Mouse (Mus musculus): ENCODE measurements at regions not wholly inside any gene's neighbourhood (a gene's known extent, or its start where the extent isn't known, plus 50 kb on each side); places are given as distances from the start of the nearest gene placed in this dataset.

- ATAC-seq (ENCODE audit: low read depth): peak; percentile 43; the same call in 1 of the 2 replicates
These were observed 321.2 kb upstream of the Map3k7 start for GRCm38 (mm10) chr4:31642593-31643290.

DNA sequence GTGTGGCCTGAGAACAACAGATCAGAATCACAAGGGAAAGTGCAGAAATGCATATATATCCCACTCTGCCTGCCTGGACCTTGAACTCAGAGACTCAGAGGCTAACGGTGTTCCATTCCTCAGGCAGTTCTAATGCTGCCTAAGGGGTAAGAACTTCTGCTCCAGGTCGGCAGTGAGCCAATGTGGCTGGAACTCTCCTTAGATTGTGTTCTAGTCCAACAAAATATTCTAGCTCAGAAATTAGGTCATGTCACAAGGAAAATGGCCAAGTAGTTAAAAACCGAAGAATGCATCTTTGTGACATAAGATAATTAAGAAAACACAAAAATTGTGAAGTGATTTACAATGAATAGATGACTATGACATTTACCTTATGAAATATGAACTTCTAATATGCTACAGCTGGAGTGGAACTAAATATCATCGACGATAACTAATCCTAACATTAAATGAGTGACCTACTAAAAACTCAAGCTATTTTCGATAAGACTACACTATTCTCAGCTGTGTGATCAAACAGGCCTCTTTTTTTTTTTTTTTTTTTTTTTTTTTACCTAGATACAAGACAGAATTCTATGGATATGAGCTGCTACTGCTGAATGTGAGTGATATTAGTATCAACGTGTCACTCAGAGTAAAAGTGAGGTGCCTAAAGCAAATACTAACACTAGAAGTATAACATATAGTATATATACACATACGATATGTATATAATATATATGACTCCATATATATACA is 315.1 kb upstream of the Map3k7 start:
- Histone ChIP-seq H3K9me3 (ENCODE audit: control insufficient read depth, low read length) (no peaks in the 10 kb centered on the region), H3K27ac (ENCODE audit: low read length) (no peak overlapping the region), H3K36me3 (ENCODE audit: control insufficient read depth, insufficient read depth, low read length) (no peaks in the 10 kb centered on the region), H3K27me3 (ENCODE audit: control insufficient read depth, insufficient read depth, low read depth, low read length) (no peaks in the 10 kb centered on the region), H3K4me2 (ENCODE audit: low read depth, low read length) (no peak overlapping the region), H3K4me3 (ENCODE audit: low read length) (no peak overlapping the region), H3K4me1 (replicated peaks; ENCODE audit: control insufficient read depth, insufficient read depth, low read length) (no peaks in the 10 kb centered on the region), H3K9ac (ENCODE audit: low read length) (no peak overlapping the region)
- no peak for ATAC-seq (ENCODE audit: low read depth)
- WGBS: 72% methylated on average over 8 of the region's 8 CpGs

More at GRCm38 (mm10) chr4:31642593-31643290, 321.2 kb upstream of the Map3k7 start:
- H3K36me3 ChIP-seq (ENCODE audit: control insufficient read depth, insufficient read depth, low read length): no peaks in the 10 kb centered on the region
- H3K4me1 ChIP-seq (replicated peaks; ENCODE audit: control insufficient read depth, insufficient read depth, low read length): 0 out of 2 replicates have a peak, but pooled peaks cover 5% of the 10 kb centered on the region
- H3K9ac ChIP-seq (ENCODE audit: low read length): no peak overlapping the region
- no peaks in the 10 kb centered on the region for H3K9me3 ChIP-seq (ENCODE audit: control insufficient read depth, low read length)
- no peak overlapping the region for H3K27ac ChIP-seq (ENCODE audit: low read length)
- WGBS: 40% methylated on average over 10 of the region's 10 CpGs
- no peaks in the 10 kb centered on the region for H3K27me3 ChIP-seq (ENCODE audit: control insufficient read depth, insufficient read depth, low read depth, low read length)
- H3K4me3 ChIP-seq (ENCODE audit: low read length): no peak overlapping the region
- H3K4me2 ChIP-seq (ENCODE audit: low read depth, low read length): peak overlapping the region; percentile 29; the same call in 1 of the 2 replicates

DNA sequence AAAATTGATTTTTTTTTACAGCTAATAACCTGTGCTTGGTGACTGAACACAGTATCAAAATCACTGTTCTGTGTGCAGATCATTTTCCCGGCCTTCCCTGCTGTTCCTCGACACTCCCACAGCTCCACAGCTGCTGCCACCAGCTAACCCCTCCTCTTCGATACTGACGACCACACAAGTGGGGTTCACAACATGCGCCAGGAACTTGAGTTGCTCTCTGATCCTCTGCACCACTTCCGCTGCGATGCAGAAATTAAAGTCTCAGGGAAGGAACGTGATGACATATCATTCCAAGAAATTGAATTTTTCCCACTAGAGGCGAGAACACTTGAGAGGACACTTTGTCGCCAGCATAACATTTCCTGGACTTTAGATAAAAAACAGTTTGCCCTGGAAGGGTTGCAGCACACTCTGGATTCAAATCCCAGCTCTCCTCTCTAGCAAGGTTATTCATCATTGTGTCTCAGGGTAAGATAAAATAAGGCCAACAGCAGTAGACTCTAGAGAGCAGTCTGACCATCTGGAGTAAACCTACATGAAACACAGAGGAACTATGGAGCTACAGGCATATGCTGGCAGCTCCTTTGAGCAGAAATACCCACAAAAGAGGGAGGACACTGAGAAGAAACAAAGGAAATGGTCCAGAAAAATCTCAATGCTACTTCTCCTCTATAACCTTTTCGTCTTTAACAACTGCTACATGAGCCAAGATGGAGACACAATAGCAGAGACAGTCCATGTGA is 308.4 kb upstream of the Map3k7 start:
- no peak overlapping the region; the same call in 1 of the 2 replicates for H3K4me2 ChIP-seq (ENCODE audit: low read depth, low read length)
- peak; percentile 68; the same call in 1 of the 2 replicates for ATAC-seq (ENCODE audit: low read depth)

DNA sequence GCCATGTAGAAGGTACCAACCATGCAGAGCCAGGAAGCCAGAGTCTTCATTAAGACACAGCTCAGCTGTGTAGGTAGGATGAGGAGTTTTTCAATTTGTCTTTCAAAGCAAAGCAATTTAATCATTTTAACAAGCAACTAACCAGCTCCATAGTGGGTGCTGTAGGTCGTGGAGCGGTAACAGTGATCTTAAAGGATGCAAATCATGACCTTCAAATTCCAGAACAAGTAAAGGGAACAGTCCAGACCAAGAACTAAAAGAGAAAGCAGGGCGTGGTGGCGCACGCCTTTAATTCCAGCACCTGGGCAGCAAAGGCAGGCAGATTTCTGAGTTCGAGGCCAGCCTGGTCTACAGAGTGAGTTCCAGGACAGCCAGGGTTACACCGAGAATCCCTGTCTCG is 307.8 kb upstream of the Map3k7 start:
- WGBS: 87% methylated on average over 8 of the region's 8 CpGs
- H3K36me3 ChIP-seq (ENCODE audit: control insufficient read depth, insufficient read depth, low read length): no peaks in the 10 kb centered on the region
- no peak overlapping the region for H3K4me3 ChIP-seq (ENCODE audit: low read length)
- H3K27me3 ChIP-seq (ENCODE audit: control insufficient read depth, insufficient read depth, low read depth, low read length): no peaks in the 10 kb centered on the region
- no peak overlapping the region for H3K9ac ChIP-seq (ENCODE audit: low read length)
- ATAC-seq (ENCODE audit: low read depth): no peak
- no peak overlapping the region for H3K4me2 ChIP-seq (ENCODE audit: low read depth, low read length)
- no peaks in the 10 kb centered on the region for H3K4me1 ChIP-seq (replicated peaks; ENCODE audit: control insufficient read depth, insufficient read depth, low read length)
- no peaks in the 10 kb centered on the region for H3K9me3 ChIP-seq (ENCODE audit: control insufficient read depth, low read length)
- no peak overlapping the region for H3K27ac ChIP-seq (ENCODE audit: low read length)

More for the DNA sequence above, 308.4 kb upstream of the Map3k7 start:
- WGBS: 38% methylated on average over 11 of the region's 11 CpGs
- Histone ChIP-seq H3K9me3 (ENCODE audit: control insufficient read depth, low read length) (no peaks in the 10 kb centered on the region), H3K4me3 (ENCODE audit: low read length) (no peak overlapping the region), H3K4me1 (replicated peaks; ENCODE audit: control insufficient read depth, insufficient read depth, low read length) (no peaks in the 10 kb centered on the region), H3K36me3 (ENCODE audit: control insufficient read depth, insufficient read depth, low read length) (no peaks in the 10 kb centered on the region), H3K9ac (ENCODE audit: low read length) (no peak overlapping the region), H3K27ac (ENCODE audit: low read length) (no peak overlapping the region), H3K27me3 (ENCODE audit: control insufficient read depth, insufficient read depth, low read depth, low read length) (no peaks in the 10 kb centered on the region)

DNA sequence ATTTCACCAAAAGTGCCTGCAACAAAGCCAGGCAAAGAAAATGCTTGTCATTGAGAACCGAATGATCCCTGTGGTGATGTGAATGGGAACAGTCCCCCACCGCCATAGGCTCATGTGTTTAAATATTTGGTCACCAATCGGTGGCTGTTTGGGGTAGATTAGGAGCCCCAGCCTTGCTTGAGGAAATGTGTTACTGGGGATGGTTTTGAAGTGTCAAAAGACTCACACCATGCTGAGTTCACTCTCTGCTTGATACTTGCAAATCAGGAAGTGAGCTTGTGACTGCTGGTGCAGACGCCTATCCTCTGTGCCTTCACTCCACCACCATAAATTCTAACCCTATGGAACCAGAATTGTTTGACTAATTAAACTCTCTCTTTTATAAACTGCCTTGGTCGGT is 305.1 kb upstream of the Map3k7 start:
- Histone ChIP-seq H3K27me3 (ENCODE audit: control insufficient read depth, insufficient read depth, low read depth, low read length) (no peaks in the 10 kb centered on the region), H3K9me3 (ENCODE audit: control insufficient read depth, low read length) (no peaks in the 10 kb centered on the region), H3K4me2 (ENCODE audit: low read depth, low read length) (no peak overlapping the region), H3K36me3 (ENCODE audit: control insufficient read depth, insufficient read depth, low read length) (no peaks in the 10 kb centered on the region), H3K27ac (ENCODE audit: low read length) (no peak overlapping the region), H3K4me3 (ENCODE audit: low read length) (no peak overlapping the region), H3K4me1 (replicated peaks; ENCODE audit: control insufficient read depth, insufficient read depth, low read length) (no peaks in the 10 kb centered on the region), H3K9ac (ENCODE audit: low read length) (no peak overlapping the region)
- no peak for ATAC-seq (ENCODE audit: low read depth)
- 55% methylated on average over 5 of the region's 5 CpGs for WGBS

- Histone ChIP-seq H3K36me3 (ENCODE audit: control insufficient read depth, insufficient read depth, low read length) (no peaks in the 10 kb centered on the region), H3K27ac (ENCODE audit: low read length) (peak overlapping the region; percentile 1; the same call in 1 of the 2 replicates), H3K4me2 (ENCODE audit: low read depth, low read length) (no peak overlapping the region), H3K27me3 (ENCODE audit: control insufficient read depth, insufficient read depth, low read depth, low read length) (no peaks in the 10 kb centered on the region), H3K4me3 (ENCODE audit: low read length) (no peak overlapping the region), H3K9ac (ENCODE audit: low read length) (no peak overlapping the region), H3K4me1 (replicated peaks; ENCODE audit: control insufficient read depth, insufficient read depth, low read length) (no peaks in the 10 kb centered on the region), H3K9me3 (ENCODE audit: control insufficient read depth, low read length) (no peaks in the 10 kb centered on the region)
- ATAC-seq (ENCODE audit: low read depth): peak; percentile 23; the same call in 1 of the 2 replicates
- 28% methylated on average over 4 of the region's 4 CpGs for WGBS
These were observed 303.0 kb upstream of the Map3k7 start for GRCm38 (mm10) chr4:31660896-31661295.

- Histone ChIP-seq H3K4me1 (replicated peaks; ENCODE audit: control insufficient read depth, insufficient read depth, low read length) (no peaks in the 10 kb centered on the region), H3K4me3 (ENCODE audit: low read length) (no peak overlapping the region), H3K36me3 (ENCODE audit: control insufficient read depth, insufficient read depth, low read length) (no peaks in the 10 kb centered on the region), H3K9me3 (ENCODE audit: control insufficient read depth, low read length) (no peaks in the 10 kb centered on the region), H3K27me3 (ENCODE audit: control insufficient read depth, insufficient read depth, low read depth, low read length) (no peaks in the 10 kb centered on the region), H3K4me2 (ENCODE audit: low read depth, low read length) (no peak overlapping the region), H3K9ac (ENCODE audit: low read length) (no peak overlapping the region), H3K27ac (ENCODE audit: low read length) (no peak overlapping the region)
- 68% methylated on average over 6 of the region's 6 CpGs for WGBS
- no peak for ATAC-seq (ENCODE audit: low read depth)
These were observed 292.2 kb upstream of the Map3k7 start for GRCm38 (mm10) chr4:31671530-31672170.

GRCm38 (mm10) chr4:31672171-31672841 is 291.6 kb upstream of the Map3k7 start:
- Histone ChIP-seq H3K9me3 (ENCODE audit: control insufficient read depth, low read length) (no peaks in the 10 kb centered on the region), H3K27me3 (ENCODE audit: control insufficient read depth, insufficient read depth, low read depth, low read length) (no peaks in the 10 kb centered on the region), H3K27ac (ENCODE audit: low read length) (no peak overlapping the region), H3K36me3 (ENCODE audit: control insufficient read depth, insufficient read depth, low read length) (no peaks in the 10 kb centered on the region), H3K4me2 (ENCODE audit: low read depth, low read length) (no peak overlapping the region), H3K4me1 (replicated peaks; ENCODE audit: control insufficient read depth, insufficient read depth, low read length) (no peaks in the 10 kb centered on the region), H3K4me3 (ENCODE audit: low read length) (no peak overlapping the region), H3K9ac (ENCODE audit: low read length) (no peak overlapping the region)
- no peak for ATAC-seq (ENCODE audit: low read depth)
- 69% methylated on average over 9 of the region's 9 CpGs for WGBS
